Mouse (Mus musculus): ENCODE data around the gene Fam81a.

Gene Fam81a

DNA sequence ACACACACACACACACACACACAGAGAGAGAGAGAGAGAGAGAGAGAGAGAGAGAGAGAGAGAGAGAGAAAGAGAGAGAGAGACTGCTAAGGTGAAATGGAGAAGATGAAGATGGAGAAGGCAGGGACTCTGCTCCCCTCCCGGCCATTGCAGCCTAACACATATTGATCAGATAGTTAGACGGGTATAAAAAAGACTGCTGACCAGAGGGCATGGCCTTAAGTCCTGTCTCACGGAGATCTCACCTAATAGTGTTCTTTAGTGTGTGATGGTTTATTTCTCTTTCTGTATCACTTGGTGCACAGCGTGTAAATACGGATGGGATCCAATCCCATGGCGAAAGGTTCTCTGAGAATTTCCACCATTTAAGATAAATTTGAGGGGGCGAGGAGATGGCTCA, at the start of gene Fam81a:
TSS of gene Fam81a (minus strand) at position 101 of the 400 bp plus-strand sequence.
- DNase-seq = no peak

DNA sequence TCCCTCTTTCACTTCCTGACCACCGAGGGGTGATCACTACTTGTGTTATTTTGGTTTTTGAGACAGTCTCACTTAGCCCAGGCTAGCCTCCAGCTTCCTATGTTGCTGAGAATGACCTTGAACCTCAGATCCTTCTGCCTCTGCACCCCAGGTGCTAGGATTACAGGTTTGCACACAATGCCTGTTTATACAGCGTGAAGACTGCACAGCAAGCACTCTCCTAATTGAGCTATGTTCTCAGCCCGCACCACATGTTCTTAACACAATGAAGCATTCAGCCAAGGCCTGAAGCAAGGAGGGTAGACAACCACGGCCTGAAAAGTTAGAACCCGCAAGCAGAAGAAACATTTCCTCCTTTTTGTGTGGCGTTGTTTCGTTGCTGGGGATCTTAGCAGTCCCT, 40.3 kb upstream of the Fam81a start:
- peak; percentile 10 for DNase-seq

DNA sequence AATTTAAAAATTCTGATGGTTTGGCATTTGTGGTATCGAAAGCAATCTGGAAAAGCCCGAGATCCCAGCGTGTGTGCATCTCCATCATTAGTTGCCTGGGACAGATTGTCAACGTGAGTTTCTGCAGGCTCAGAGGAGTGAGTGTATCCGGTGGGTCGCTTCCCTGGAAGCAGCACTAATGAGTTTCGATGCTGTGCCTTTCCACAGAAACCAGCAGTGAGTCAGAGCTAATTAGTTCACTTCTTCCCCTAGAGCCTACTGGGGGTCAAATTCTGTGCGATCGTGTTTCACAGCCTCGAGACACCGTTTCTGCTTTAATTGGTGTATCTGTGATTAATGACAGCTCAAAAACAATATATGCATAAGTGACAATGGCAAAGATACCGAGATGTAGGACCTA, 39.4 kb upstream of the Fam81a start:
- DNase-seq = no peak

DNA sequence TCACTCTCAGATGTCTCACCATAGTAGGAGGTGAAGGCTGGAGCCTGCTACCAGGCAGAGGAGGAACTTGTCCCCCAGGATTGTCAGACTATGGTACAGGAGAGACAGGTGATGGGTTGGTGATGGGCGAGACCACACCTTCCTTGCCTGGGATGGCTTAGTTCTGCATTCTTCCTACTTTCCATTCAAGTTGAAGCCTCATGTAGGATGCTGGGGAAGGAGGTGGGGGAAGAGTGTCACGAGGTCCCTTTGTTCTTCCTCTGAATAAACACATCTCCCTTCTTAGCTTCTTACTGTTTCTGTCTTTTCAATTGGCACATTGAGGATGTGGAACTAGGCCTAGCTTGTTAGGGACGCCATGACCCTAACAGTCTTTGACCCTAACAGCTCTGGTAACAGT, 33.9 kb upstream of the Fam81a start:
- DNase-seq = no peak

DNA sequence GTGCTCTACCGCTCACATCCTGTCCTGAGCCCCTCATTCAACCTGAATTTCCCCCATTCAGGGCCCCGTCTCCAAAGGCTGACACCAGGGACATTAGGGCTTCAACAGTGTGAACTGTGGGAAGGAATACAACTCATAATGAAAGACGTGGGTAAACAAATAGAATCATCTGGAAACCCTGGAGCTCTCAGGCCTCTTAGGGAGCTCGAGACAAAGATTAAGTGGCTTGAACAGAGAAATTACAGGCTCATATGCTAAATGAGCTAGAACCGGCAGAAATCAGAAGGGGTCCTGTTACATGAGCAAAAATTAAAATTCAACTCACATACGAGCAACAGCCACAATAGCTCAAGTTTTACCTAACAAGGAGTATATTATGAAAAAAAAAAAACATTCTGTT, 32.5 kb upstream of the Fam81a start:
- DNase-seq = no peak

DNA sequence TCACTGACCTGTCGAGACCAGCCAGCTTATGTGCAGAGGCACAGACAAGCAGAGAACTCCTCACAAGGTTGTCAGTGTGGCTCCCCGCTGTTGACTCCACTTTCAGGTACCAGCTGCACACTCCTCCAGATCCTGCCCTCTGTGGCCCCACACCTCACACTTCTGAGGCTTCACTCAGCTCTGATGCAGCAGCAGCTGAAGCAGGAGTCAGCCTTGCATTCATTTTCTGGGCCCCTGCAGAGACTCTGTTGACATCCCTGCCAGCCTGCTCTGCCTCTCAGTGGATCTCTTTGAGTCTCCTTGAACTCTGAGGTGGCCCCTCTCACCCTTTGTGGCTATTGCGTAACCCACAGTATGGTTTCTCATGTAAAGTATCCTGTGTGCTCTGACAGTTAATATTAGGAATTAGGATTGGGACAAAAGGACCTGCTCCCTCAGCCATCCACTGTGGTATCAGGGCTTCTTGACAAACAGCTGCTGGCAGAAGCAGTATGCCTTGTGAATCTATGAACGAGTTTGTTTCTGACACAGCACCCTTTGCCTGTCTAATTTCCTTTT, 32.0 kb upstream of the Fam81a start:
- DNase-seq = peak; percentile 30

DNA sequence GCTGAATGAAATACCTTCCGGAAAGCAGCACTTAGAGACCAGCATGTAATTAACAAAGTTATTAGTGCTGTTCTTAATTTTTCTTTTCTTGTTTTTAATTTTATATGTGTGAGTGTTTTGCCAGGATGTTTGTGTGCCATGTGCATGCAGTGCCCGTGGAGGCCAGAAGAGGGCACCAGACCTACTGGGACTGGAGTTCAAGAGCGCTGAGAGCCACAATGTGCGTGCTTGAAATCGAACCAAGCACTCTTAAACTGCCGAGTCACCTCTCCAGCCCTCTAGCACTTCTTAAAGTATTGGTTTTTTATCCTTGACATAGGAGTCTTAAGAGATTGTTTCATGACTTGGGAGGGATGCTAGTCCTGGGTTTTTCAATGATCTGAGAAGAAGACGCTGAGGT, 26.6 kb upstream of the Fam81a start:
- no peak for DNase-seq

DNA sequence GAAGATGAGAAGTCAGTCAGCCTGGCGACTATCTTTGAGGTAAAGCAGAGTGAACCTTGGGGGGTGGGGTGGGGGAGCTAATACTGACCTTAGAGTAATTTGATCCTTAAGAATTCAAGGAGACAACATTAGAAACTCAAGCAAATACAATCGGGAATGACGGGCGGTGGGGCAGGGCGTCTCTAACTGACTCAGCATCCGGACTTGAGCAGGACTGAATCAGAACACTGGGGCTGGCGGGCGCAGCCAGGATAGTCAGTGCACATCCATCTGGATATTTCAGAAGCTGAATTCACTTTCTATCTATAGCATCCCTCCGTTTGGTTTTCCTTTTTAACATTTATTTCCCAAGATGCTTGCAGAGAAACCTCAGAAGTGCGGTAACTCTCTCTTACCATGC, 17.7 kb upstream of the Fam81a start:
- DNase-seq = no peak

DNA sequence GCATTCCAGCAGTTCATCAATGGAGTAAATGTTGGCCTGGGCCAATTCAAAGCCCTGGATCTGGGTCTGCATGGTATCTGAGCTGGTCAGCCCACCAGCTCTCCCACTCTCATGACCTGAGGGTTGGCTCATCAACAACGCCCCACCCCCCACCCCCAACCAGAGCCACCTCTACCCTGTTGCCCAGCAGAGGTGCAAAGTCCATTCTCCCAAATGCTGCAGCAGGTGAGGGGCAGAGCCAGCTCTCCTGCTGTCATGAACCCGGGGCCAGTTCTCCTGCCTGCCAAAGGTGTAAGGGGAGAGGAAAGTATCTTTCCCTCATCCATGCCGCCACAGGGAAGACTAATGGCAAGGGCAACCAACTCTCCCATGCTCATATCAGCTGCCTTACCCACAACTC, 5.3 kb upstream of the Fam81a start:
- no peak for DNase-seq

DNA sequence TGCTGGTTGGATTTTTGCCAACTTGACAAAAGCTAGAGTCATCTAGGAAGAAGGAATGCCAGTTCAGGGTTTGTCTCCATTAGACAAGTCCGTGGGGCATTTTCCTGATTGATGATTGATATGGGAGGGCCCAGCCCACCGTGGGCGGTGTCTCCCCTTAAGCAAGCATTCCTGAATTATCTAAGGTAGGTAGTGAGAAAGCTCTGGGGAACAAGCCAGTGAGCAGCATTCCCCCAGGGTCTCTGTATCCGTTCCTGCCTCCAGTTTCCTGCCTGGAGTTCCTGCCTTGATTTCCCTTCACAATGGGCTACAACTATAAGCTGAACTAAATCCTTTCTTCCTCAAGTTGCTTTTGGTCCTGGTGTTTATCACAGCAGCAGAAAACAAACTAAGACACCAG, 3.1 kb upstream of the Fam81a start:
- DNase-seq = no peak

DNA sequence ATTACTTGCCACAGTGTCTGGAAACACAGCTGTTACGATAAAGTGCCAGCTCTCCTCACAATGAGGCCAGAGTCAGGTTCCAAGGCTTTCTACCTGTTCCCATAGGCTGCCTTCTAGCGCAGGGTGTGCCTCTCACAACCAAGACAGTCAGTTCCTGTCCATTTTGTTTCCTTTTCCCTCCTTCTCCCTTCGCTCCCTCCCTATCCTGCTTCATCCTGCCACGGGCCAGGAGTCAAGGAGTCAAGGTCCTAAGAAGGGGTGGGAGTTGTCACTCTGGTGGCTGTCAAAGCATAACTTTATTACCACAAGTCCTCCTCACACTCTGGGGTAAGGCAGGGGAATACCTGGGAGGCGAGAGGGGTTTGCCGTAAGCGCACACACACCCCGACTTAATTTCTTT, 966 bp upstream of the Fam81a start:
- no peak for DNase-seq

DNA sequence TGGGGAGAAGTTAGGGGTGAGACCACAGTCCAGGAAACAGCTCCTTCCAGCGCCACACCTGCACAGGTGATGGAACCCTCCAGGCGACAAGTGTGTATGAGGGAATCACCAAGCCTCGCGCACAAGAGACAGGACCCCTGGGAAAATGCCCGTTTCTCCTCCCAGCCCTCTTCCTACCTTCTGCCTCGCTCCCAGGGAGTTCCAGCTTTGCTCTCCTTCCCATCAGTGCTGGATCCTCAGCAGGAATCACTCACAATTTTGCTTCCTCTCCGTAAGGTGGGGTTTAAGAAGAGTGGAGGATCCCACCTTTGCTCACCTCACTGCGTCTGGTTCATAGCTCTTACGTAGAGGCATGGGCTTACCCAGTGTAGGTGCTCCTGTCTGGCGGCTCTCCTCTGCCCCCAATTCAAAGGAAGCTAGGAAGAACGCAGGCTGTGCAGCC, 454 bp downstream of the Fam81a start:
- peak; percentile 21 for DNase-seq

DNA sequence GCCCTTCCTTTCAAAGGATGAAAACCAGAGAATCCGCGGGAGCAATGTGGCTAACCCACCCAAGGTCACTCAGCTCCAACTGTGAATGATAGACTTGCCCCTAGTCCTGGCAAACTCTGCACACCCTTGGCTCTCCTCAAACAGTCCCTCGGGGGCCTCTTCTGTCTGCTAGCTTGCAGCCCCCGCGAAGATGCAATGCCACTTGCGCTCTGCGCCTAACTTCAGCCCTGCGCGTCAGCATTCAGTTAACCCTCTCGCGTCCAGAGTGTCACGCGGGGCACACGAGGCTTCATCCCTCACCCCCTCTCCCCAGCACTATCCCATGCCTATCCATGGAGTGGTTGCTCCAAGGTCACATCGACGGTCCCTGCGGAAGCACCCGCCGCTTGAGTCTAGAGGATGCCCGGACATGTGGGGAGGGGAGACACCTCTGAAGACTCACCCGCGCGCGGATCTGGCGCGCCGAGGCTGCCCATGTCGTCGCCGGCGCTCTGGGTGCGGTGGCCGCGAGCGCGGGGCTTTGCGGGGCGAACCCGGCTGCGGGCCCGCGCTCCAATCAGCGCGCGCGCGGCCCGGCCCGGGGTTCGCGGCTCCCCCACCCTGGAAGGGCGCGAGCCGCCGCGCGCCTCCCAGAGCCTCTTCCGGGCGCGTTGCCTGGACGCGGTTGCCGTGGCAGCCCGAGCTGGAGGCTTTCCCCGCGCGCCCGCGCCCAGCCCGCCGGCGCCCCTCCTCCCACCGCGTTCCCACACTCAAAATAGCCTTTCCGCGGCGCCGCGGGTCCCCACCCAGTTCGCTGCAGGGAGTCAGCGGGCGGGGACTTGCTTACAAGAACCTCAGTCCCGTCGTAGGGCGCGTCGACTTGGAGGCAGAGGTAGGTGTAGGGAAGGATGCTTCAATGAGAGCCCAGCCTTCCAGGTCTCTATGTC, 1.2 kb downstream of the Fam81a start:
- peak; percentile 76 for DNase-seq

DNA sequence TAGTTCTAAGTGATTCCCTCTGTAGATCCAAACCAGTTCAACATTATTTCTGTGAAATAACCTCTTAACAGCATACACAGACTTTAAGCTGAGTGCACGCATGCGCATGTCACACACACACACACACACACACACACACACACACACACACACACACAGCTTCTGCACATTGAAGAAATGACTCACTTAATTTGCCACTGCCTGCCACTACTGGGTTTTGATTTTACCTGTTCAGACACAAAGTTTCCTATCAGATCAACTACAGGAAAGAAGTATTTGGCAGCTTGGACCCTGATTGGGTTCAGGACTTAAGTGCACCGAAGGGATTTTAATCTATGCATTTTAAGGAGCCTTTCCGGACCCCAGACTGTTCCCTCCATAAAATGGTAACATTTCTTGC, 2.0 kb downstream of the Fam81a start:
- no peak for DNase-seq

DNA sequence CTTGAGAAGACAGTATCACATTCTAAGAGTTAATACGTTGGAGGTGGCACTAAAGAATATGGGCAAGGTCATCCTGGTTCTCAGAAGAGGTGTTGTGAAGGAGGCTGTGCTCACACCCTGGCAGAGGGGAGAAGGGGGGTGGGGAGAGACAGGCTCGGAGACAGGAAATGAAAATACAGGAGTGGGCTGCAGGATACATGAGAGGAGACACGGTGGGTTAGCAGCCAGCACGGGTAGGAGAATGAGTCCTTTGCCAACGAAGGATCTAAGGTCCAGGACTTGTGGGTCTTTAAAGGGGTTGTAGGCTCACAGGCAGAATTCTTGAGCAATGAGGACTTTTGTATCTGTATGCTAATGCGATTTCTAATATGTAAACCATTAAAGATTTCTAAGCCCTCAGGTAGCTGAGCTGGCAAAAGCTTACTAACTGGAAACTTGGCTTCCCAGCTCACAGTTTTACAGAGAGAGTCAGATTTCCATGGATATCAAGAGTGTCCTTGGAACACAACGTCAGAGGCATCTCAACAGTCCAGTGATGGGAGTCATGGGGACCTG, 3.0 kb downstream of the Fam81a start:
- DNase-seq = no peak

DNA sequence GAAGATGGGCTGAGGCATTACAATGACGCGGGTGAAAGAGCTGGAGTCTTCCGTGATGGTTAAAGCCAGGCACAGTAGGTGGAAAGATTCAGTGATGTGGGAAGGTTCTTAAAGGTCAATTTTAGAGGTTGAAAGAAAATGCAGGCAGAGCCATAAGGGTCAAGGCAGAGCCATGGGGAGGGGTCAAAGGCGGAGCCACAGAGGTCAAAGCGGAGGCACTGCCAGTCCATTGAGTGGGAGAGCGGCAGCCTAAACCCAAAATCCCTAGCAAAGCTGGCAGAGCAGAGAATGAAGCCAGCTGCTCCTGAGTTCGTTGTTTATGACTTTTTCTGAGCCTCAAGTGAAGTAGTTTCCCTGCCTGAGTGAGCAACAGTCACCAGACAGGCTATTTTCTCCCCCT, 3.8 kb downstream of the Fam81a start:
- DNase-seq = no peak

DNA sequence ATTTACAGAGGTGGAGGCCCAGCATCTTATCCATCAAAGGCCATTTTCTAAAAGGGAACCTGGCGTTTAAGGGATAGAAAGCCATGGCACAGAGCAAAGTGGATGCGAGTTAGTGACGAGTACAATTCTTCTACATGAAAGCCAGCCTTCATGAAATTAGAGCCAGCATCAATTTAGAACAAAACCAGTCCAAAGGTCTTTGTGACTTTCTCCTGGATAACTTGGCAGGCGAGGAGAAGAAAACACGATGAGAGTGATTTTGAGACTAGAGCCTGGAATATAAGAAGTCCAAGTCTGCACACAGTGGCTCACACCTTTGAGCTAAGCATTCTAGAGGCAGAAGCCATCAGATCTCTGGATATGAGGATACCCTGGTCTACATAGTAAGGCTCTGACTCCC, 4.4 kb downstream of the Fam81a start:
- DNase-seq = no peak

DNA sequence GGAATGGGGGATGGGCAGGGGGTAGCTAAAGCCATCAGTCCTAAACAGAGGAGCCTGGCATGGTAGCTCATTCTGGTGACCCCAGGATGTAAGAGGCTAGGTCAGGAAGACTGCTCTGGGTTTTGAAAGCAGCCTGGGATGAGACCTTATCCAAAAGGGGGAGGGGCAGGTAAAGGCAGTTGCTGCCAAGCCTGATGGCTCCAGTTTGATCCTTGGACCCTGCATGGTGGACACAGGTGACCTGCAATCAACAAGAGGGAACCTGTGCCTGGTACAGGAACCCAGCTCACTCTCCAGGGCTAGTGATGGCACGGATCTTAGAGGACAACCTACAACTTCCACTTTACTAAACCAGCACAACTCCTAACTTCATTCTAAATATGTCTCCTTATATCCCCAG, 7.2 kb downstream of the Fam81a start:
- DNase-seq = no peak

DNA sequence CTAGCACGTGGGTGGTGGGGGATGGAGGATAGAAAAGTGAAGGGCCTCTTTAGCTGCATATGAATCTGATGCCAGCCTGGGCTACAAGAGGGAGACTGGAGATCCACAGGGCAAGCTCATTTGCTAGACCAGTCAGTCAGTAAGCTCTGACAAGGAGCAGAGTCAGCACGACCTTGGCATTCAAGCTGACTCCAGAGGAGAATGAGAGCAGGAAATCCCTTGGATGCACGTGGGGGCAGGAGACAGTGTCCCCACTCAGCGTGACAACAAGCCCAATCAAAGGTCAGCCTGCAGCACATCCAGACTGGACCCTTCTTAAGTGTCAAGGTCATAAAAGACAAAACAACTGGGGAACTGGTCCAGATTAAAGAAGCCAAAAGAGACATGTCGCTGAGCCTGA, 7.6 kb downstream of the Fam81a start:
- DNase-seq = no peak

DNA sequence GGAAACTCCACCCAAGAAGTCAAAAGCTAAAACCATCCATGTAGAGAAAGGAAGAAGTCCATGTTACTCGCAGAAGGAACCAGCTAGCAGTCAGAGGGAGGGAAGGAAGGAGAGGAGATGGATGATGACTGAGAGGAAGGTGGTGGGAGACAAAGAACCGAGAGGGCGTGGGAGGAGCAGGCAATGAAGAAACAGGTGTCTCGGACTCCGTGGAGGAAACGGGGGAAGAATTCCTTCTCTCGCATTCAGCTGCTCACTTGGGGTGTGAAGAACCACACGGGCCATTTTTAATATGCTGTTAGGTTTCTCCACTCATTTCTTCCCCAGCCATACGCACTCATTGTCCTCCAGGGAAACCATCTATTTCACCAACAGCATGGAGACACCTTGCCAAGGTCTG, 8.1 kb downstream of the Fam81a start:
- DNase-seq = no peak

DNA sequence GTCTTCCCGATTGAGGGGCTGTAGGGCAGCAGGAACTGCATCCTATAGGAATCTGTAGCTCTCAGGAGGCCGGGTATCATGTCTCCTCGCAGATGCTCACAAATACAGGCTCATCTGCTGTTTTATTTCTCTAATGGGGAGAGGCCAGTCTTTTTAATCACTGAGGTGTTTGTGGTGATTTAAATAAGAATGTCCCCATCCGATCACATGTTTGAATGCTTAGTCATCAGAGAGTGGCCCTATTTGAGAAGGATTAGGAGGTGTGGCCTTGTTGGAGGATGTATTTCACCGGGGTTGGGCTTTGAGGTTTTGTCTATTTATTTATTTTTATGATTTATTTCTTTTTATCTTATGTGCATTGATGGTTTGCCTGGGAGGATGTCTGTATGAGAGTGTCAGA, 11.6 kb downstream of the Fam81a start:
- DNase-seq = no peak

DNA sequence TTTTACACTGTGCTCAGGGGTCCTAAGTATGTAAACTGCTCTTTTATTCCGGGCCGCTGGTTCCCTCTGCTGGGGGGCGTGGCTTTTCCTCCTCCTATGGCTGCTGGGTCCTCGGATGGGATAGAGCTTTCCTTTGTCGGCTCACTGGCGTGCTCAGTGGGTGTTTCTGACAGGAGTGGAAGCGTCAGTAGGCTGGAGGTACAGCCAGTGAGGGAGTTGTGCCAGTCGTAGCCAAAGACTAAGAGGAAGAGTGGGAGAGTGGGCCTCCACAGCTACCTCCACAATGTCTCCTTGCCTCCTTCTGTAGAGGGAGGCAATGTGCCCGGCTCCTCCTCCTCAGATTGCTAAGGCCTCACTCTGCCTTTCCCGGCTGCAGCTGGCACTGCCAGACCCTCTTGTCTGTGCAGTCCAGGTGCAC, 30.5 kb downstream of the Fam81a start:
- peak; percentile 61 for DNase-seq

DNA sequence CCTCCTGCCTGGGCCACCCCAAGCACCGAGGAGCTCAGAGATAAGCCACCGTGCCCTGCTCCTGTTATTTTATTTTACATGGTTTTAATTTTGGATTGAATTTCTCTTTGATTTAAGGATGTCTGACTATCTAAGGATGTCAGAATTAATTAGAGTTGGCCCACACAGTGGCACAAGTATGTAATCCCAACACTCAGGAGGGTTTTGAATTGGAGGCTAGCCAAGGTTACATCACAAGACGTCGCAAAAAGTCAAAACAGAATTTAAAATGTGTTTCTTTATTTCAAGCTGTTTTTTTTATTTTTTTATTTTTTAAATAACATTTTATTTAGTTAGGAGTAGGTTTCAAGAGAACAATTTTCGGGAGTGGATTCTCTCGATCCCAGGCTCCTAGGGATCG, 31.5 kb downstream of the Fam81a start:
- no peak for DNase-seq

DNA sequence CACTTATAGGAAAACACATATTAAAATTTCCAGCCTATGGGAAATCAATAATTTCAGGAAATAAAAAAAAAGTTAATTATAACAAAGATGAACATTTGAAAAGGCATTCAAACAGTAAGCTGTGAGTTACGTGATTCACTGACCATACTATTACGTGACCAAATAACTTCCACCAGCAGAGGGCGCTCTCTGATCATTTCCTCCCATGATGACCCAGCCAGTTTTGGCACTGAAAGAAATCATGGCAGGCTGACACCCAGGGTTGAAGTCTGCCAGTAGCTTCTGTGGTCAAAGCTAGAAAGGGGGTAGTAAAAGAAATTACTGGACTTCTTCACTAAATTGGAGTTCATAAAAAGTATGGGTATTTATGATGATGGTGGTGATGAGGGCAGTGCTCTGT, 33.1 kb downstream of the Fam81a start:
- DNase-seq = peak; percentile 88
